Mouse (Mus musculus): ENCODE measurements around the gene Grcc10. TPM values are rescaled to one million over a fixed set of nuclear protein-coding genes. Genes with fewer than 3 reads are reported as not detected.
A peak's percentile ranks its signal among the peaks of the same experiment; 100 is the strongest.

The Grcc10 gene
- polyA plus RNA-seq, 1 experiment from 2014 or later = 523 TPM

- Histone ChIP-seq H3K9me3 (no peaks in the 10 kb centered on the region), H3K4me1 (peaks cover 3% of the 10 kb centered on the region; the same call in 1 of the 2 replicates), H3K27ac (replicated peaks) (no peak overlapping the region), H3K36me3 (peaks cover 89% of the 10 kb centered on the region), H3K9ac (replicated peaks) (no peak overlapping the region), H3K27me3 (no peaks in the 10 kb centered on the region), H3K4me3 (no peak overlapping the region), H3K4me2 (replicated peaks) (no peak overlapping the region)
- no peak for ATAC-seq (ENCODE audit: low FRiP score, low read depth)
- 93% methylated on average over 2 of the region's 2 CpGs for WGBS
Measured at GRCm38 (mm10) chr6:124704417-124704816, 36.8 kb downstream of the Grcc10 start.

GRCm38 (mm10) chr6:124703789-124704188, 37.4 kb downstream of the Grcc10 start:
- H3K4me3 ChIP-seq = no peak overlapping the region
- H3K4me1 ChIP-seq = no peaks in the 10 kb centered on the region
- H3K9ac ChIP-seq (replicated peaks) = no peak overlapping the region
- no peak overlapping the region for H3K4me2 ChIP-seq (replicated peaks)
- H3K27ac ChIP-seq (replicated peaks) = no peak overlapping the region
- no peak for ATAC-seq (ENCODE audit: low FRiP score, low read depth)
- H3K9me3 ChIP-seq = no peaks in the 10 kb centered on the region
- no peaks in the 10 kb centered on the region for H3K27me3 ChIP-seq
- H3K36me3 ChIP-seq = peaks cover 93% of the 10 kb centered on the region
- 74% methylated on average over 7 of the region's 7 CpGs for WGBS

- no peak overlapping the region for H3K27ac ChIP-seq (replicated peaks)
- 55% methylated on average over 3 of the region's 3 CpGs for WGBS
Measured at GRCm38 (mm10) chr6:124702784-124703103, 38.4 kb downstream of the Grcc10 start.

GRCm38 (mm10) chr6:124702102-124702783, 38.9 kb downstream of the Grcc10 start:
- H3K4me3 ChIP-seq = no peak overlapping the region
- no peak overlapping the region for H3K4me2 ChIP-seq (replicated peaks)
- WGBS = 92% methylated on average over 17 of the region's 17 CpGs
- peak; percentile 16; the same call in 1 of the 2 replicates for ATAC-seq (ENCODE audit: low FRiP score, low read depth)
- no peaks in the 10 kb centered on the region for H3K27me3 ChIP-seq
- no peak overlapping the region for H3K27ac ChIP-seq (replicated peaks)
- no peaks in the 10 kb centered on the region for H3K4me1 ChIP-seq
- no peaks in the 10 kb centered on the region for H3K9me3 ChIP-seq
- H3K36me3 ChIP-seq = peaks cover 82% of the 10 kb centered on the region
- no peak overlapping the region for H3K9ac ChIP-seq (replicated peaks)

More at GRCm38 (mm10) chr6:124702784-124703103, 38.4 kb downstream of the Grcc10 start:
- Histone ChIP-seq H3K36me3 (peaks cover 87% of the 10 kb centered on the region), H3K4me1 (no peaks in the 10 kb centered on the region), H3K9ac (replicated peaks) (no peak overlapping the region), H3K27me3 (no peaks in the 10 kb centered on the region), H3K9me3 (no peaks in the 10 kb centered on the region), H3K4me2 (replicated peaks) (no peak overlapping the region), H3K4me3 (no peak overlapping the region)
- peak; percentile 55 for ATAC-seq (ENCODE audit: low FRiP score, low read depth)

GRCm38 (mm10) chr6:124701338-124701737, 39.8 kb downstream of the Grcc10 start:
- ATAC-seq (ENCODE audit: low FRiP score, low read depth) = no peak
- Histone ChIP-seq H3K27ac (replicated peaks) (no peak overlapping the region), H3K9me3 (no peaks in the 10 kb centered on the region), H3K4me3 (no peak overlapping the region), H3K4me2 (replicated peaks) (no peak overlapping the region), H3K9ac (replicated peaks) (no peak overlapping the region), H3K36me3 (peaks cover 74% of the 10 kb centered on the region), H3K27me3 (no peaks in the 10 kb centered on the region), H3K4me1 (no peaks in the 10 kb centered on the region)
- 78% methylated on average over 8 of the region's 8 CpGs for WGBS

- no peaks in the 10 kb centered on the region for H3K27me3 ChIP-seq
- WGBS = 86% methylated on average over 11 of the region's 11 CpGs
- ATAC-seq (ENCODE audit: low FRiP score, low read depth) = no peak
- H3K4me2 ChIP-seq (replicated peaks) = no peak overlapping the region
- H3K27ac ChIP-seq (replicated peaks) = no peak overlapping the region
- no peaks in the 10 kb centered on the region for H3K9me3 ChIP-seq
- H3K9ac ChIP-seq (replicated peaks) = no peak overlapping the region
- no peak overlapping the region for H3K4me3 ChIP-seq
- no peaks in the 10 kb centered on the region for H3K4me1 ChIP-seq
- peaks cover 61% of the 10 kb centered on the region for H3K36me3 ChIP-seq
Measured at GRCm38 (mm10) chr6:124699962-124700610, 41.1 kb downstream of the Grcc10 start.

- H3K4me3 ChIP-seq = no peak overlapping the region
- H3K27me3 ChIP-seq = no peaks in the 10 kb centered on the region
- H3K9me3 ChIP-seq = no peaks in the 10 kb centered on the region
- H3K9ac ChIP-seq (replicated peaks) = no peak overlapping the region
- H3K27ac ChIP-seq (replicated peaks) = no peak overlapping the region
- H3K4me1 ChIP-seq = no peaks in the 10 kb centered on the region
- 87% methylated on average over 4 of the region's 4 CpGs for WGBS
- peaks cover 54% of the 10 kb centered on the region for H3K36me3 ChIP-seq
- H3K4me2 ChIP-seq (replicated peaks) = no peak overlapping the region
- ATAC-seq (ENCODE audit: low FRiP score, low read depth) = no peak
Measured at GRCm38 (mm10) chr6:124699366-124699765, 41.8 kb downstream of the Grcc10 start.

GRCm38 (mm10) chr6:124698751-124699150, 42.4 kb downstream of the Grcc10 start:
- 93% methylated on average over 6 of the region's 6 CpGs for WGBS
- no peak overlapping the region for H3K9ac ChIP-seq (replicated peaks)
- no peaks in the 10 kb centered on the region for H3K4me1 ChIP-seq
- H3K4me3 ChIP-seq = no peak overlapping the region
- no peak overlapping the region for H3K27ac ChIP-seq (replicated peaks)
- H3K27me3 ChIP-seq = no peaks in the 10 kb centered on the region
- H3K36me3 ChIP-seq = peaks cover 49% of the 10 kb centered on the region
- ATAC-seq (ENCODE audit: low FRiP score, low read depth) = no peak
- H3K4me2 ChIP-seq (replicated peaks) = no peak overlapping the region
- no peaks in the 10 kb centered on the region for H3K9me3 ChIP-seq

GRCm38 (mm10) chr6:124696441-124697150, 44.6 kb downstream of the Grcc10 start:
- no peak overlapping the region for H3K4me3 ChIP-seq
- H3K9ac ChIP-seq (replicated peaks) = no peak overlapping the region
- no peaks in the 10 kb centered on the region for H3K9me3 ChIP-seq
- no peak overlapping the region for H3K27ac ChIP-seq (replicated peaks)
- H3K36me3 ChIP-seq = peaks cover 28% of the 10 kb centered on the region
- ATAC-seq (ENCODE audit: low FRiP score, low read depth) = no peak
- 91% methylated on average over 7 of the region's 7 CpGs for WGBS
- no peaks in the 10 kb centered on the region for H3K27me3 ChIP-seq
- no peaks in the 10 kb centered on the region for H3K4me1 ChIP-seq
- H3K4me2 ChIP-seq (replicated peaks) = no peak overlapping the region

- no peak for ATAC-seq (ENCODE audit: low FRiP score, low read depth)
- no peak overlapping the region for H3K4me3 ChIP-seq
- no peaks in the 10 kb centered on the region for H3K27me3 ChIP-seq
- H3K4me1 ChIP-seq = no peaks in the 10 kb centered on the region
- H3K4me2 ChIP-seq (replicated peaks) = no peak overlapping the region
- no peak overlapping the region for H3K9ac ChIP-seq (replicated peaks)
- peaks cover 5% of the 10 kb centered on the region; the same call in 1 of the 2 replicates for H3K36me3 ChIP-seq
- no peak overlapping the region for H3K27ac ChIP-seq (replicated peaks)
- WGBS = 86% methylated on average over 15 of the region's 15 CpGs
- H3K9me3 ChIP-seq = no peaks in the 10 kb centered on the region
Measured at GRCm38 (mm10) chr6:124694166-124694955, 46.8 kb downstream of the Grcc10 start.

GRCm38 (mm10) chr6:124693243-124693981, 47.8 kb downstream of the Grcc10 start:
- Histone ChIP-seq H3K9me3 (no peaks in the 10 kb centered on the region), H3K4me1 (no peaks in the 10 kb centered on the region), H3K36me3 (no peaks in the 10 kb centered on the region), H3K4me3 (no peak overlapping the region), H3K27me3 (no peaks in the 10 kb centered on the region), H3K4me2 (replicated peaks) (no peak overlapping the region), H3K9ac (replicated peaks) (no peak overlapping the region), H3K27ac (replicated peaks) (no peak overlapping the region)
- WGBS = 83% methylated on average over 15 of the region's 15 CpGs
- no peak for ATAC-seq (ENCODE audit: low FRiP score, low read depth)

Data from midbrain, embryonic 12.5 days (tissue).